Mouse (Mus musculus) heart, adult 2 months (tissue): Measurements from ENCODE around the gene Olfr1392.

ENCODE experiments used
- CTCF ChIP-seq: fragments of 200-600 bp; IDR thresholded peaks from 2 replicates; pipeline ENCODE4 v1.8.1; 2022; ENCODE audit warnings: antibody characterized with exemption, mild to moderate bottlenecking, moderate library complexity
- POLR2A ChIP-seq: fragments of 200-500 bp; IDR thresholded peaks from 2 replicates; pipeline ENCODE4 v1.6.1; 2011; ENCODE audit warnings: mild to moderate bottlenecking, low read depth, low read length, control low read depth; ENCODE audit not compliant: insufficient read depth

DNA sequence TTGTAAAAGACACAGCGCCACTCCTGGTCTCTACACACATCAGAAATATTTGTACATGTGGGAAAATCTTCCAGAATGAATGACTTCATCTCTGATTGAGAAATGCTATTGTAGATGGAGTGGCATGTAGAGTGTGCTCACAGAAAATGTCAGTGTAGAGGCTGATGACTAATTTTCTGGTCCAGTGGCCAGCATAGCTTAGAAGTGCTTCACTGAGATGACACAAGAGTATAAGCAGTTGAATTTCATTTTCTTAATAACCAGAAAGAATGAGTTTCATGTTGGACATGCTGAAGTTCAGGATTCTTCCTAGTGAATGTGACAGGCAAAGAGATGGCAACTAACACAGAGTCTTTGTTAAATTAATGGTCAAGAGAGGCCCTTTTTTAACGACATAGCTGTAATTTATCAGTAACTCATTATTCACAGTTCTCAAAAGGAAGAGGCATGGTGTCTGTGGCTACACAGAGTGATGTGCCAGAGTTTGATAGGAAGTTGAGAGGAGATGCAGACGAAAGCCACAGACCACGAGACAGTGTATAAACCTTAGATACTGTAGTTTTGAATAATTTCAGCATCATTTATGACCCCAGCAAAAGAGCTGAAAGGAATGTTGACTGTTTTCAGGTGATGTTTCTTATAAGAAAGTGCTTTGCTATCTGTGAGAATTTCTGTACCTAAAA lies 52.2 kb downstream of the Olfr1392 start:
- TF ChIP-seq CTCF, result no peak
- TF ChIP-seq POLR2A, result no peak
